7 mouse cellular contexts compared by ENCODE assay signal in the genomic region with DNA sequence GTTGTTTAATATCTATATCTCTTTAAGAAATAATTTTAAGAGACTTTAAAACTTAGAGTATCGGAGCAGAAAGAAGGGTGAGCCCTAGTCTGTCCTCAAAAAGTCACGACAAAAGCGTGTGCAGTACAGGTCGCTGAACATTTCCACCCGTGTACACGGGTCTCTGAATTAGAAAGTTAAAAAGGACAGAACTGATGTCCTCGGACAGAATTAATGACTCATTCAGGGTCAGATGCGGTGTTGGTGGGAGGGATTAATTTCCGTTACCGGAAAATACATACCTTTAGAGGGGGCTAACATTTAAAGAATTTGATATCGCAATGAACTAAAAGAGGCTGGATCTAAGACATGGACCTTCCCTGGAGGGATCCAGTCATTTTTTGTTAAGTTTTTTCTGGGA.
A peak's percentile ranks its signal among the peaks of the same experiment; 100 is the strongest.
DNase-seq lines count a peak whose midpoint lies in the region; ATAC-seq and TF ChIP-seq lines count a peak whose summit lies in the region.

No protein-coding gene starts in this region.

- DNase-seq in retina, postnatal 1 day: peak; percentile 16
- no peak for DNase-seq in retina, embryonic 14.5 days (ENCODE audit: low spot score)
- DNase-seq in forebrain, embryonic 14.5 days (ENCODE audit: low spot score): peak; percentile 11
- DNase-seq in limb, embryonic 14.5 days (ENCODE audit: low spot score): no peak
- no peak for DNase-seq in stomach, postnatal 0 days (ENCODE audit: low spot score)
- DNase-seq in adrenal gland, postnatal 14 days: no peak
- no peak for DNase-seq in ovary, postnatal 10 days (ENCODE audit: low spot score)

- H3K27me3 ChIP-seq in forebrain, embryonic 14.5 days (replicated peaks; ENCODE audit: control insufficient read depth, insufficient read depth, low read length): no peaks in the 10 kb centered on the region
- H3K27me3 ChIP-seq in limb, embryonic 14.5 days (ENCODE audit: control insufficient read depth, insufficient read depth, low read length): peaks cover 5% of the 10 kb centered on the region; the same call in 1 of the 2 replicates
- H3K27me3 ChIP-seq in stomach, postnatal 0 days (ENCODE audit: control insufficient read depth, insufficient read depth, low read length): no peaks in the 10 kb centered on the region

- no peaks in the 10 kb centered on the region for H3K9me3 ChIP-seq in forebrain, embryonic 14.5 days (replicated peaks; ENCODE audit: control insufficient read depth, low read length)
- no peaks in the 10 kb centered on the region for H3K9me3 ChIP-seq in limb, embryonic 14.5 days (ENCODE audit: control insufficient read depth, low read length)
- no peaks in the 10 kb centered on the region for H3K9me3 ChIP-seq in stomach, postnatal 0 days (ENCODE audit: control insufficient read depth, low read length)

- no peak for TF ChIP-seq CTCF in stomach, postnatal 0 days (IDR thresholded peaks at IDR 0.05; ENCODE audit: low read depth)

- peak overlapping the region; percentile 92 for H3K9ac ChIP-seq in forebrain, embryonic 14.5 days (ENCODE audit: low read length)
- H3K9ac ChIP-seq in limb, embryonic 14.5 days (ENCODE audit: low read depth, low read length, severe bottlenecking): peak overlapping the region; percentile 76; the same call in 1 of the 2 replicates
- no peak overlapping the region; the same call in 1 of the 2 replicates for H3K9ac ChIP-seq in stomach, postnatal 0 days (ENCODE audit: low read length)

- peak overlapping the region; percentile 90 for H3K4me3 ChIP-seq in forebrain, embryonic 14.5 days (ENCODE audit: low read depth, low read length)
- H3K4me3 ChIP-seq in limb, embryonic 14.5 days (replicated peaks; ENCODE audit: low read length): peak overlapping the region; percentile 73
- H3K4me3 ChIP-seq in stomach, postnatal 0 days (ENCODE audit: low read depth, low read length): peak overlapping the region; percentile 93

- ATAC-seq in forebrain, embryonic 14.5 days: no peak
- no peak for ATAC-seq in limb, embryonic 14.5 days (ENCODE audit: low FRiP score, low read depth)
- no peak for ATAC-seq in stomach, postnatal 0 days (ENCODE audit: low FRiP score, low TSS enrichment)

- peaks cover 14% of the 10 kb centered on the region for H3K4me1 ChIP-seq in forebrain, embryonic 14.5 days (ENCODE audit: control insufficient read depth, insufficient read depth, low read length)
- peaks cover 4% of the 10 kb centered on the region; the same call in 1 of the 2 replicates for H3K4me1 ChIP-seq in limb, embryonic 14.5 days (ENCODE audit: control insufficient read depth, insufficient read depth, low read length)
- no peaks in the 10 kb centered on the region for H3K4me1 ChIP-seq in stomach, postnatal 0 days (replicated peaks; ENCODE audit: control insufficient read depth, insufficient read depth)

- no peak for TF ChIP-seq POLR2A in limb, embryonic 14.5 days (IDR thresholded peaks at IDR 0.05; ENCODE audit: borderline replicate concordance, extremely low read depth, insufficient read depth, insufficient read length)

- peak overlapping the region; percentile 79 for H3K4me2 ChIP-seq in forebrain, embryonic 14.5 days (ENCODE audit: low read length)
- H3K4me2 ChIP-seq in limb, embryonic 14.5 days (replicated peaks; ENCODE audit: low read depth, low read length, severe bottlenecking): peak overlapping the region; percentile 77
- peak overlapping the region; percentile 71 for H3K4me2 ChIP-seq in stomach, postnatal 0 days (replicated peaks; ENCODE audit: low read depth)

- 10% methylated on average over 11 of the region's 11 CpGs for WGBS in forebrain, embryonic 14.5 days
- 12% methylated on average over 11 of the region's 11 CpGs for WGBS in limb, embryonic 14.5 days
- WGBS in stomach, postnatal 0 days: 11% methylated on average over 11 of the region's 11 CpGs

- H3K27ac ChIP-seq in forebrain, embryonic 14.5 days (ENCODE audit: low read depth, low read length): no peak overlapping the region
- no peak overlapping the region for H3K27ac ChIP-seq in limb, embryonic 14.5 days (replicated peaks; ENCODE audit: low read depth, low read length)
- H3K27ac ChIP-seq in stomach, postnatal 0 days (replicated peaks): peak overlapping the region; percentile 99; the same call in 1 of the 2 replicates

- no peak for TF ChIP-seq EP300 in stomach, postnatal 0 days (optimal IDR thresholded peaks at IDR 0.05)

- H3K36me3 ChIP-seq in forebrain, embryonic 14.5 days (ENCODE audit: control insufficient read depth, insufficient read depth, low read length): no peaks in the 10 kb centered on the region
- no peaks in the 10 kb centered on the region for H3K36me3 ChIP-seq in limb, embryonic 14.5 days (ENCODE audit: control insufficient read depth, insufficient read depth, low read length)
- H3K36me3 ChIP-seq in stomach, postnatal 0 days (ENCODE audit: control insufficient read depth, insufficient read depth, low read length): no peaks in the 10 kb centered on the region

Comparison
In these comparisons a context has a peak if more than half of its experiments do, and no peak if none do; other contexts are left out.
1. DNase-seq: peak in retina, postnatal 1 day (single experiment) and forebrain, embryonic 14.5 days (single experiment); none in retina, embryonic 14.5 days (single experiment), limb, embryonic 14.5 days (single experiment), stomach, postnatal 0 days (single experiment), adrenal gland, postnatal 14 days (single experiment) and ovary, postnatal 10 days (single experiment).
2. Peak in every context shown above with its lines, with median percentiles within 50 percentile points of each other: H3K4me2 ChIP-seq and H3K4me3 ChIP-seq.